Mouse (Mus musculus) midbrain, embryonic 10.5 days (tissue): ENCODE measurements at regions not wholly inside any gene's neighbourhood (a gene's known extent, or its start where the extent isn't known, plus 50 kb on each side); places are given as distances from the start of the nearest gene placed in this dataset.
A peak's percentile ranks its signal among the peaks of the same experiment; 100 is the strongest.

ENCODE experiments used
- DNase-seq: peaks from one replicate; pipeline ENCODE4 v3.0.0-alpha.2; 2017; ENCODE audit warnings: low spot score
- H3K27ac ChIP-seq: fragments of 300-500 bp; sonication (generic); replicated peaks from 2 replicates; pipeline ENCODE4 v1.5.1; 2016; ENCODE audit warnings: mild to moderate bottlenecking
- H3K27me3 ChIP-seq: fragments of 300-500 bp; sonication (generic); 2 replicates; pipeline ENCODE4 v1.6.1; 2016; ENCODE audit warnings: low read depth, mild to moderate bottlenecking; ENCODE audit not compliant: poor library complexity, severe bottlenecking
- H3K36me3 ChIP-seq: fragments of 300-500 bp; sonication (generic); 2 replicates; pipeline ENCODE4 v1.6.1; 2016; ENCODE audit warnings: mild to moderate bottlenecking, moderate library complexity
- H3K4me1 ChIP-seq: fragments of 300-500 bp; sonication (generic); 2 replicates; pipeline ENCODE4 v1.6.1; 2016
- H3K4me3 ChIP-seq: fragments of 300-500 bp; sonication (generic); 2 replicates; pipeline ENCODE4 v1.5.1; 2016; ENCODE audit warnings: mild to moderate bottlenecking, moderate library complexity
- H3K9me3 ChIP-seq: fragments of 300-500 bp; sonication (generic); replicated peaks from 2 replicates; pipeline ENCODE4 v1.6.1; 2016; ENCODE audit warnings: mild to moderate bottlenecking
- WGBS: fragments of 180-500 bp; shearing (Covaris S2); methylation state at CpG from one replicate; pipeline ENCODE4 v1.1.7; 2016; 5-methylcytosine and 5-hydroxymethylcytosine counted together

DNA sequence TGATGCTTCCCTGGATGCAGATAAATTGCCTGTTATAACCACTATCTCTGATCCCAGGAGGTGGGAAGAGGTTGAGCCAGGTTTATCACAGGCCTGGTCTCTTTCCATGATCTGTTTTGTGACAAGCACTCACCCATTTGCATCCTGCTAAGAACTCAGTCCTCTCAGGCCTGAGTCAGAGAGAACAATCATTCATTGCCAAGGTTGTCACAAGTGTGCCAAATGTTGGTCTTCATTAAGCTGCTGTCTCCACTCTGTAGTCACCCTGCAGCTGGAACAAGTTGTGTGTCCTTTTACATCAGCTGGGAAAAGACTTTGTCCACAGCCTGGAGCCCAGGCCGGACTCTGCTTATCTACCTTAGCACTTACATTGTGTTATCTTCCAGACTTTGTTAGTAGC, 233.6 kb upstream of the Rbfox1 start:
- H3K4me3 ChIP-seq, result no peak overlapping the region
- no peak for DNase-seq
- 88% methylated on average over 1 of the region's 1 CpGs for WGBS
- no peaks in the 10 kb centered on the region for H3K9me3 ChIP-seq
- no peaks in the 10 kb centered on the region for H3K4me1 ChIP-seq
- no peaks in the 10 kb centered on the region for H3K27me3 ChIP-seq
- H3K36me3 ChIP-seq, result no peaks in the 10 kb centered on the region
- H3K27ac ChIP-seq, result no peak overlapping the region

- DNase-seq, result no peak
- no peaks in the 10 kb centered on the region for H3K36me3 ChIP-seq
Measured at GRCm38 (mm10) chr16:5651002-5651401, 234.2 kb upstream of the Rbfox1 start.

GRCm38 (mm10) chr16:5639956-5640355, 245.2 kb upstream of the Rbfox1 start:
- Histone ChIP-seq H3K36me3 (no peaks in the 10 kb centered on the region), H3K27ac (no peak overlapping the region), H3K27me3 (no peaks in the 10 kb centered on the region), H3K4me3 (no peak overlapping the region), H3K4me1 (no peaks in the 10 kb centered on the region), H3K9me3 (no peaks in the 10 kb centered on the region)
- 82% methylated on average over 5 of the region's 5 CpGs for WGBS
- DNase-seq, result no peak

More at GRCm38 (mm10) chr16:5651002-5651401, 234.2 kb upstream of the Rbfox1 start:
- no peaks in the 10 kb centered on the region for H3K4me1 ChIP-seq
- no peak overlapping the region for H3K4me3 ChIP-seq
- no peak overlapping the region for H3K27ac ChIP-seq
- 73% methylated on average over 4 of the region's 4 CpGs for WGBS
- no peaks in the 10 kb centered on the region for H3K9me3 ChIP-seq
- no peaks in the 10 kb centered on the region for H3K27me3 ChIP-seq

GRCm38 (mm10) chr16:5629996-5630395, 255.2 kb upstream of the Rbfox1 start:
- DNase-seq, result no peak
- H3K9me3 ChIP-seq, result no peaks in the 10 kb centered on the region
- H3K27ac ChIP-seq, result no peak overlapping the region
- no peaks in the 10 kb centered on the region for H3K4me1 ChIP-seq
- H3K4me3 ChIP-seq, result no peak overlapping the region
- H3K27me3 ChIP-seq, result no peaks in the 10 kb centered on the region
- no peaks in the 10 kb centered on the region for H3K36me3 ChIP-seq
- WGBS, result 88% methylated on average over 3 of the region's 3 CpGs

DNA sequence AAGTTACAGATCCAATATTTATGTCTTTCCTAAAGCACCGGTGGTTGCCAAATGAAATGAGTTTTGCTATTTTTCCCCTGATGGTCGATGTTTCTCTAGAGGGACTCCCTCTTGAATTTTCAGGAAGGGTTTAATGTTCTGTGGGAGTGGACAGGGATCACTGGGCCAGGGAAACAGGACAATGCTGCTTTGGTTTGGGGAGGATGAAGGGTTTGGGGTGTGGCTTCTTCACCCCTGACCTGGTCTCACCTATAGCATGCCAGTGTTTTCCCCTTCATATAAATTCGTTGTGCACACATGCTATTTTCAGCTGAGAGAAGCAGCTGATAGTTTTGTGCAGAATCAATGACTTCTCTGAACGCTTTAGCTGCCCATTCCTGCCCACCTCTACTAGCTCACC, 257.2 kb upstream of the Rbfox1 start:
- H3K9me3 ChIP-seq, result no peaks in the 10 kb centered on the region
- H3K4me1 ChIP-seq, result no peaks in the 10 kb centered on the region
- H3K4me3 ChIP-seq, result no peak overlapping the region
- H3K27ac ChIP-seq, result no peak overlapping the region
- DNase-seq, result no peak
- no peaks in the 10 kb centered on the region for H3K36me3 ChIP-seq
- no peaks in the 10 kb centered on the region for H3K27me3 ChIP-seq
- WGBS, result 89% methylated on average over 4 of the region's 4 CpGs

DNA sequence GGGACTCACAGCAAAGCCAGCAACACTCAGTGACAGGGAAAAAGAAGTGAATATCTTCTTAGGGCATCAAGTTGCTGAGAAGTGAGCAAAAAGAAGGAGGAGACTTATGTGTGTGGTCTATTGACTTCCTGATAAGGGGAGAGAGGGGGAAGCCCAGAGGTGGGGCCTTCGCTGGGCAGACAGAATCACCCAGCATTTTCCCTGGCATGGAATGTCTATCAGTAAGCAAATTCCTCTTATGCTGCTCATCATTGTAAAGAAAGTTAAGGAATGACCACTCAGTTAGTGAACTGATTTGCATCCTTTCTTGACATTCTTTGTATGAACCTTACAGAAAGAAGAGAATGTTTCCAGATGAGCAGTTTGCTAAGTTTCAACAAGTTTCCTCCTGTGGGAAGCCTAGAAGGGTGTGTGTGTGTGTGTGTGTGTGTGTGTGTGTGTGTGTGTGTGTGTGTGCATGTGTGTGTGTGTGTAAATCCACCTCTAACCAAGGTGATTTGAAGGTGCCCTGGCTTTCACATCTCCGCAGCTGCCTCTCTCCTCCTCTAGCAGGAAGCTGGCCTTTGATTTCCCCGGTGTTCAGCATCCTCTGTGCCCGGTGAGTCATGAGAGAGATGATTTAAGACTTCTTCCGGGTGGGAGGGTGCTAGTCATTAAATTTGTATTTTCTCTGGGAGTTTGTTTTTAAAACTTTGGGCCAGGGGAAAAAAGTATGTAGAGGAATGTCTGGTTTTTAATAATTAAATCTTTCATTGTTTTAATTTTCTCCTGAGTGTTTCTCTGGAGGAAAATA, 257.8 kb upstream of the Rbfox1 start:
- Histone ChIP-seq H3K4me1 (no peaks in the 10 kb centered on the region), H3K36me3 (no peaks in the 10 kb centered on the region), H3K27ac (no peak overlapping the region), H3K27me3 (no peaks in the 10 kb centered on the region), H3K4me3 (no peak overlapping the region), H3K9me3 (no peaks in the 10 kb centered on the region)
- WGBS, result 82% methylated on average over 5 of the region's 5 CpGs
- no peak for DNase-seq

- no peak for DNase-seq
- Histone ChIP-seq H3K27ac (no peak overlapping the region), H3K36me3 (no peaks in the 10 kb centered on the region), H3K9me3 (no peaks in the 10 kb centered on the region), H3K4me1 (no peaks in the 10 kb centered on the region), H3K4me3 (no peak overlapping the region), H3K27me3 (no peaks in the 10 kb centered on the region)
- 74% methylated on average over 3 of the region's 3 CpGs for WGBS
Measured at GRCm38 (mm10) chr16:5625159-5625558, 260.0 kb upstream of the Rbfox1 start.

- no peaks in the 10 kb centered on the region for H3K9me3 ChIP-seq
- no peak overlapping the region for H3K27ac ChIP-seq
- H3K27me3 ChIP-seq, result no peaks in the 10 kb centered on the region
- 92% methylated on average over 3 of the region's 3 CpGs for WGBS
- H3K4me1 ChIP-seq, result no peaks in the 10 kb centered on the region
- DNase-seq, result no peak
- no peak overlapping the region for H3K4me3 ChIP-seq
- H3K36me3 ChIP-seq, result no peaks in the 10 kb centered on the region
Measured at GRCm38 (mm10) chr16:5620566-5620965, 264.6 kb upstream of the Rbfox1 start.

DNA sequence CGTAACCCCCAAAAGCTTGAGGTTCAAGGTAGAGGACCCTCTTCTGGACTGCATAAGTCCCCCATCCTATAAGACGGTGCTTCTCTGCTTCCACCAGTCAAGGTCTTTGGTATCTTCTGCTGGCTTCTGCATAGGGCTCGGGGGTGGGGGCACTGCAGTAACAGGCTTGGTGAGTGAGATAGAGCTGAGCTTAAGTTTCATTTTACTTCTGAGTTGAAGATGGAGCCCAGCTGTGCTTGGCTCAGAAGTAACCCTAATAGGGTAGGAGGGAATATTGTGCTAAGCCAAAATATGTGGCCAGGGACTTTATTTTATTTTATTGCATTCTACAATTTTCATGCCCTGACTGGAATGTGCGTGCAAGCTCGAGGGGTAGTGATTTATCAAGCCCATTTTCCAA, 268.8 kb upstream of the Rbfox1 start:
- Histone ChIP-seq H3K9me3 (no peaks in the 10 kb centered on the region), H3K4me3 (no peak overlapping the region), H3K4me1 (no peaks in the 10 kb centered on the region), H3K27me3 (no peaks in the 10 kb centered on the region), H3K36me3 (no peaks in the 10 kb centered on the region), H3K27ac (no peak overlapping the region)
- 92% methylated on average over 5 of the region's 5 CpGs for WGBS
- no peak for DNase-seq

DNA sequence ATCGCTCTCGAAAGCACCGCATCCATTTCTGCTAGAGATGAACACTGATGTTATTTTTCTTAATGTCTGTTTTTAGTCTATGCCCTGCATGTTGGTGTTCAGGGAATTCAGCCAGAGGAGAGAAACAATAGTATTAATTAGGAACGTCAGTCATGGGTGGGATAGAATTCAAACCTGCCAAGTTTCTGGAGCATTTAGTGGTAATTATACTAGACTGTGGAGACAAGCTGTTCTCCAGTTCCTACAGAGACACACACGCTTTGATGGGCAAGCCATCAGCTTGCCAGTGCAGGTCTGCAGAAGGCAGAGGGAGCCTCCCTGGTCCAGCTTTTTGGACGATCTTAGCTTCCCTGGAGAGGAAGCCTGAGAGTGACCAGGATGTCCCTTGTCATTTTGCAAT, 289.8 kb upstream of the Rbfox1 start:
- Histone ChIP-seq H3K27ac (no peak overlapping the region), H3K36me3 (no peaks in the 10 kb centered on the region), H3K4me3 (no peak overlapping the region), H3K27me3 (no peaks in the 10 kb centered on the region), H3K4me1 (no peaks in the 10 kb centered on the region), H3K9me3 (no peaks in the 10 kb centered on the region)
- DNase-seq, result no peak
- 87% methylated on average over 6 of the region's 6 CpGs for WGBS

GRCm38 (mm10) chr16:5578333-5578732, 306.8 kb upstream of the Rbfox1 start:
- Histone ChIP-seq H3K27ac (0 out of 2 replicates have a peak overlapping the region, but pooled peaks have one; percentile 35), H3K4me3 (no peak overlapping the region), H3K36me3 (no peaks in the 10 kb centered on the region), H3K9me3 (no peaks in the 10 kb centered on the region), H3K27me3 (no peaks in the 10 kb centered on the region), H3K4me1 (peaks cover 18% of the 10 kb centered on the region)
- DNase-seq, result no peak
- 55% methylated on average over 3 of the region's 3 CpGs for WGBS

- DNase-seq, result no peak
- Histone ChIP-seq H3K9me3 (no peaks in the 10 kb centered on the region), H3K27ac (no peak overlapping the region), H3K27me3 (no peaks in the 10 kb centered on the region), H3K4me3 (no peak overlapping the region), H3K4me1 (peaks cover 13% of the 10 kb centered on the region), H3K36me3 (no peaks in the 10 kb centered on the region)
Measured at GRCm38 (mm10) chr16:5572780-5573179, 312.4 kb upstream of the Rbfox1 start.

- Histone ChIP-seq H3K4me3 (no peak overlapping the region), H3K36me3 (no peaks in the 10 kb centered on the region), H3K4me1 (peaks cover 7% of the 10 kb centered on the region; the same call in 1 of the 2 replicates), H3K27me3 (no peaks in the 10 kb centered on the region), H3K27ac (no peak overlapping the region), H3K9me3 (no peaks in the 10 kb centered on the region)
- DNase-seq, result no peak
- 92% methylated on average over 4 of the region's 4 CpGs for WGBS
Measured at GRCm38 (mm10) chr16:5570619-5571018, 314.5 kb upstream of the Rbfox1 start.
